Mouse (Mus musculus) embryonic facial prominence, embryonic 10.5 days (tissue): ENCODE measurements around the gene Dnajc1. TPM values are rescaled to one million over a fixed set of nuclear protein-coding genes. Genes with fewer than 3 reads are reported as not detected.

Source experiments
- DNase-seq: peaks from one replicate; pipeline ENCODE4 v3.0.0-alpha.2; 2017; ENCODE audit warnings: low spot score
- H3K27ac ChIP-seq: fragments of 300-500 bp; sonication (generic); replicated peaks from 2 replicates; pipeline ENCODE4 v1.5.1; 2016; ENCODE audit warnings: mild to moderate bottlenecking
- H3K27me3 ChIP-seq: fragments of 300-500 bp; sonication (generic); replicated peaks from 2 replicates; pipeline ENCODE4 v1.6.1; 2016; ENCODE audit warnings: low read depth, mild to moderate bottlenecking; ENCODE audit not compliant: poor library complexity, severe bottlenecking
- H3K36me3 ChIP-seq: fragments of 300-500 bp; sonication (generic); replicated peaks from 2 replicates; pipeline ENCODE4 v1.6.1; 2016; ENCODE audit warnings: mild to moderate bottlenecking, moderate library complexity
- H3K4me1 ChIP-seq: fragments of 300-500 bp; sonication (generic); 2 replicates; pipeline ENCODE4 v1.6.1; 2016
- H3K4me3 ChIP-seq: fragments of 300-500 bp; sonication (generic); 2 replicates; pipeline ENCODE4 v1.5.1; 2016; ENCODE audit warnings: mild to moderate bottlenecking, moderate library complexity
- H3K9me3 ChIP-seq: fragments of 300-500 bp; sonication (generic); 2 replicates; pipeline ENCODE4 v1.6.1; 2016; ENCODE audit warnings: mild to moderate bottlenecking
- WGBS: fragments of 180-500 bp; shearing (Covaris S2); methylation state at CpG from one replicate; pipeline ENCODE4 v1.1.7; 2016; 5-methylcytosine and 5-hydroxymethylcytosine counted together
- polyA plus RNA-seq: library from polyadenylated mRNA; unstranded; fragments of >200 nt; fragmentation: Nextera tagmentation; extraction: Ambion mirVana; gene quantifications from 2 replicates; pipeline ENCODE4 v1.2.1, GENCODE M21; 2016

Dnajc1 gene
- polyA plus RNA-seq, 1 experiment from 2014 or later, result 30.6 TPM

- H3K4me3 ChIP-seq, result no peak overlapping the region
- no peaks in the 10 kb centered on the region for H3K27me3 ChIP-seq
- H3K27ac ChIP-seq, result no peak overlapping the region
- DNase-seq, result no peak
- WGBS, result 52% methylated on average over 1 of the region's 1 CpGs
- H3K9me3 ChIP-seq, result no peaks in the 10 kb centered on the region
- H3K4me1 ChIP-seq, result no peaks in the 10 kb centered on the region
- H3K36me3 ChIP-seq, result peaks cover 12% of the 10 kb centered on the region; the same call in 1 of the 2 replicates
Measured at GRCm38 (mm10) chr2:18262298-18262697, 130.3 kb downstream of the Dnajc1 start.

DNA sequence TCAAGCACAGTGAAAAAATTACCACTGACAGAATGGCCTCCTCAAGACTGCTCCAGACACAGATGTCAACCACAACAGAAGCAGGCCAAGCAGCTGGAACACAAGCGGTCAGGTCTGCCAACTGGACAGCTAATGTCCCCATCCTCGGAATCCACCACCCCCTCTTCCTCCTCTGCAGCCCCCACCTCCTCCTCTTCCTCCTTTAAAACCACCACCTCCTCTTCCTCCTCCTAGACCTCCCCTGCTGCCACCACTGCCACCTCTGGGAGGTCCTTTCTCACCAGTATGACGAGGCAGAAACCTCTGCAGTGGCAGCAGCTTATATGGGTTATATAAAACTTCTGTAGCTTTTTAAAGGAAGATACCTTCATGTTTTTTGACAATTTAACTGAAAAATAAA, 143.4 kb downstream of the Dnajc1 start:
- no peak for DNase-seq
- Histone ChIP-seq H3K36me3 (peaks cover 39% of the 10 kb centered on the region), H3K27me3 (no peaks in the 10 kb centered on the region), H3K4me3 (no peak overlapping the region), H3K27ac (no peak overlapping the region), H3K4me1 (no peaks in the 10 kb centered on the region), H3K9me3 (peaks cover 8% of the 10 kb centered on the region; the same call in 1 of the 2 replicates)
- 89% methylated on average over 3 of the region's 3 CpGs for WGBS

- no peaks in the 10 kb centered on the region for H3K9me3 ChIP-seq
- no peak overlapping the region for H3K4me3 ChIP-seq
- H3K27me3 ChIP-seq, result no peaks in the 10 kb centered on the region
- peaks cover 29% of the 10 kb centered on the region for H3K4me1 ChIP-seq
- H3K36me3 ChIP-seq, result 0 out of 2 replicates have a peak, but pooled peaks cover 6% of the 10 kb centered on the region
- H3K27ac ChIP-seq, result no peak overlapping the region
- 93% methylated on average over 5 of the region's 5 CpGs for WGBS
- DNase-seq, result no peak
Measured at GRCm38 (mm10) chr2:18235524-18235923, 157.1 kb downstream of the Dnajc1 start.

DNA sequence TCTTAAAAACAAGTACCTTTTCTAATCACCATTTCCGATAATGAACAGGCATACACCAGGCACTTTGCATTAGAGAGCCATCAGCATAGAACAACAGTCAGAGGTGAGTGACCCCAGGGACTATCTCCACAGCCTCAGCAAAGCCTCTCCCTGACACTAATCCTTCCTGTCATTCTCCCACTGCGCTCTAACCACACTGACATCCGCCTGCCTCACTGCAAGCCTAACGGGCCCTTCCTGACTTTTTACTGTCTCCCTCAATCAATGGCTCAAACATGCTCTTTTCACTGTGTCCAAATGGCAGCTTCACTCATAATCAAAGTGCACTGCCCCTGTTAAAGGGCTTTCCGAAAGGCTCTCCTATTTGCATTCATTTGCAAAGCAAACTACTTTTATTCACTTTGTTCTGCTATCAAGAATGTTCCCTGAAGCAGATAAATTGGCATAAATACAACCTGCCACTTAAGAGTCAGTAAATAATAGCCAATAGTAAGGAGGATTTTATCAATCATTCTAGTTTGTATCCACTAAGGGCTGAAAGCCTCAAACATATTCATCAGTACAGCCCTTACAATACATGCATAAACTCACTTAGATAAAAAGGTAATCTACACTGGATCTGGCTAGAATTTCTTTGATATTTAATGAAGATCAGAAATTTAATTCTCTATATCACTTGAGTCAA, 159.6 kb downstream of the Dnajc1 start:
- Histone ChIP-seq H3K27ac (no peak overlapping the region), H3K9me3 (no peaks in the 10 kb centered on the region), H3K27me3 (no peaks in the 10 kb centered on the region), H3K4me1 (peaks cover 53% of the 10 kb centered on the region), H3K4me3 (no peak overlapping the region), H3K36me3 (0 out of 2 replicates have a peak, but pooled peaks cover 3% of the 10 kb centered on the region)
- no peak for DNase-seq
- 3% methylated on average over 5 of the region's 5 CpGs for WGBS

DNA sequence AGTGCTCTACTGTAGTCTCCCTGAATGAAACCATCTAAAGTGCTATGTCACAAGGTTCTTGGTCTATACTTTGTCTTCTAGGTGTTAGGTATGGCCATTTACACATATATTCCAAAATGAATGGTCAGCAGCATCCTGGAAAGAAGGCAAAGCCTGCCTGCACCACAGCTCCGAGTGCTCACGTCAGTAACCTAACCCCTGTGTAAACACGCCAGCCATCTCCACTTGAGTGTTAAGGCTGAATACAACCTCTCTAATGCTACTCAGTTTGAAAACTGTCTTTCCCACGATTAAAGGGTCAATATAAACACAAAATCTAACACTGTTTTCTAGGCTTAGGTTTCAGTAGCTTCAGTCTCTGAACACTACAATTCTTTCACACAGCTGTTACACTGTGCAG, 161.5 kb downstream of the Dnajc1 start:
- Histone ChIP-seq H3K36me3 (0 out of 2 replicates have a peak, but pooled peaks cover 3% of the 10 kb centered on the region), H3K9me3 (no peaks in the 10 kb centered on the region), H3K4me3 (no peak overlapping the region), H3K4me1 (peaks cover 54% of the 10 kb centered on the region), H3K27ac (no peak overlapping the region), H3K27me3 (no peaks in the 10 kb centered on the region)
- WGBS, result 27% methylated on average over 4 of the region's 4 CpGs
- DNase-seq, result no peak

- H3K27ac ChIP-seq, result peak overlapping the region; percentile 44; the same call in 1 of the 2 replicates
- H3K4me1 ChIP-seq, result peaks cover 53% of the 10 kb centered on the region
- 3% methylated on average over 2 of the region's 2 CpGs for WGBS
- H3K9me3 ChIP-seq, result no peaks in the 10 kb centered on the region
- H3K4me3 ChIP-seq, result no peak overlapping the region
- H3K36me3 ChIP-seq, result no peaks in the 10 kb centered on the region
- no peaks in the 10 kb centered on the region for H3K27me3 ChIP-seq
- DNase-seq, result peak; percentile 75
Measured at GRCm38 (mm10) chr2:18229279-18229678, 163.4 kb downstream of the Dnajc1 start.

- DNase-seq, result no peak
- H3K27ac ChIP-seq, result no peak overlapping the region
- WGBS, result 27% methylated on average over 8 of the region's 8 CpGs
- H3K4me1 ChIP-seq, result peaks cover 47% of the 10 kb centered on the region
- no peaks in the 10 kb centered on the region for H3K36me3 ChIP-seq
- H3K9me3 ChIP-seq, result no peaks in the 10 kb centered on the region
- H3K4me3 ChIP-seq, result no peak overlapping the region
- no peaks in the 10 kb centered on the region for H3K27me3 ChIP-seq
Measured at GRCm38 (mm10) chr2:18228486-18229062, 164.1 kb downstream of the Dnajc1 start.

DNA sequence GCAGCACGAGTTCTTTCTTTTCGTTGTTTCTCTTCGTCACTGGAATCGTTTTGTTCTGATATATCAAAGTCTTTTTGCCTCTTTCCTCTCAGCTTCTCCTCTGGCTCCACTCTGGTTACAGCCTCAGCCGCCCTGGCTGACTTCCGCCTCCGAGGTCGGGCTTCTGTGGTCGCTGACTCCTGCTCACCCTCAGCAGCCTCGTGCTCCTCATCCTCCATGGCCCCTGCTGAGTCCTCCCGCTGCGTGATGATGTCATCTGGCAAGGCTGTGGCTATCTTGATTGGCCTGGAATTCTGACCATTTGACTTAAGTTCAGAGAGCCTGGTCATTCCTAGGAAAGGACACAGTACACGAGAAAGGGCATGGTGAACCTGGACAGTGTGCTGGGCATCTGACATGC, 173.1 kb downstream of the Dnajc1 start:
- 84% methylated on average over 13 of the region's 13 CpGs for WGBS
- H3K27ac ChIP-seq, result no peak overlapping the region
- H3K4me3 ChIP-seq, result no peak overlapping the region
- H3K36me3 ChIP-seq, result peaks cover 62% of the 10 kb centered on the region
- DNase-seq, result no peak
- H3K4me1 ChIP-seq, result 0 out of 2 replicates have a peak, but pooled peaks cover 4% of the 10 kb centered on the region
- no peaks in the 10 kb centered on the region for H3K9me3 ChIP-seq
- H3K27me3 ChIP-seq, result no peaks in the 10 kb centered on the region

DNA sequence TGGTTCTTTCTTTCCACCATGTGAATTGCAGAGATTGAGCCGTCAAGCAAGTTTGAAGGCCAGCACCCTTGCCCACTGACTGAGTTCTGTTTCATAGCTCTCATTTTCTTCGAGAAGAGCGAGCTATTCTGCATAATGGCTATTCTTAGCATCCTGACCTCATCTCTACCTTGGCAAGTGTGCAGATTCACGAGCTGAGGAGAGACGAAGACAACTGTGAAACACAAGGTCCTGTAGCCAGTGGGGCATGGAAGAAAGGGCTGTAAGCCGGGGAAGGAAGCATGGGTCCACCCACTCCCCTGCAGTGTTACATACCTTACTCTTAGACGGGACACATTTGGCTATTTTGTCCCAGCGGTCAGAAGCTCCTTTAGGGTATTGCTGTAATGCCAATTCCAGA, 173.5 kb downstream of the Dnajc1 start:
- H3K9me3 ChIP-seq, result no peaks in the 10 kb centered on the region
- peaks cover 66% of the 10 kb centered on the region for H3K36me3 ChIP-seq
- H3K4me1 ChIP-seq, result 0 out of 2 replicates have a peak, but pooled peaks cover 4% of the 10 kb centered on the region
- 84% methylated on average over 8 of the region's 8 CpGs for WGBS
- H3K27me3 ChIP-seq, result no peaks in the 10 kb centered on the region
- DNase-seq, result no peak
- no peak overlapping the region for H3K4me3 ChIP-seq
- no peak overlapping the region for H3K27ac ChIP-seq

- Histone ChIP-seq H3K27ac (peak overlapping the region; percentile 31; the same call in 1 of the 2 replicates), H3K9me3 (no peaks in the 10 kb centered on the region), H3K27me3 (no peaks in the 10 kb centered on the region), H3K4me3 (no peak overlapping the region), H3K36me3 (peaks cover 73% of the 10 kb centered on the region), H3K4me1 (0 out of 2 replicates have a peak, but pooled peaks cover 4% of the 10 kb centered on the region)
- WGBS, result 78% methylated on average over 5 of the region's 5 CpGs
- no peak for DNase-seq
Measured at GRCm38 (mm10) chr2:18218500-18218899, 174.1 kb downstream of the Dnajc1 start.

DNA sequence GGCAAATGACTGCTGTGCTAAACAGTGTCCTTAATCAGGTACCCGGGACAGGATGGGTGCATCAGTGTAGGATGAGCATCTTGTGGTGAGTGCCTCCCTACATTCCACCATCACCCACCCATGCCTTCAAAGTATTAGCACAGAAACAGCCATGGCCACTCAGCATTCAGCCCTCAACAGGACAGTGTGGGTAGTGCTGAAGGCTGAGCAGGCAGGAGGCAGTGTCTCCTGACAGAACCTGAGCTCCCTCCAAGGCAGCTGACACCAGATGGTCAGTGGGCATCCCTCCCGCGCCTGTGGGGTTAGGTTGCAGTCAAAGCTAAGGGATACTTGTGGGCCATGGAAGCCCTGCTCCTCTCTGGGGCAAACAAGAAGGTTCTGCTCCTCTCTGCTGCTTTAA, 174.8 kb downstream of the Dnajc1 start:
- Histone ChIP-seq H3K27me3 (no peaks in the 10 kb centered on the region), H3K36me3 (peaks cover 79% of the 10 kb centered on the region), H3K27ac (no peak overlapping the region), H3K4me3 (no peak overlapping the region), H3K4me1 (0 out of 2 replicates have a peak, but pooled peaks cover 4% of the 10 kb centered on the region), H3K9me3 (no peaks in the 10 kb centered on the region)
- DNase-seq, result no peak
- 71% methylated on average over 3 of the region's 3 CpGs for WGBS

DNA sequence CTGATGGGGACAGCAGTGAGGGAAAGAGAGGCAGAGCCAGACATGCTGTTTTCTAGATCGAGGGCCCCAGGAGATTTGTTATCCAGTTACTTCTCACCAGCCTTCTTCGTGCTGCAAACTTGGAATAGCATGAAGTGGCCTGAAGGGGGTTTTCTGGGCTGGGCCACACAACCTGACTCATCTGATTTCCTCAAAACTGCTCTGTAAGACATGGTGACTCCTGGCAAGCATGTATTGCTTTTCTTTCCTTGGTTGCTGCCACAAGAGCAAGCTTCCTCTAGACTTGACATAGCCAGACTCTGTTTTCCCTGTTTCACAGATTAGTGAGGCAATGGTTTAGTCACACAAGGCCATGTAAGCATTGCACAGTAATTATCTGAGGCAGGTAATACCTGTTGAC, 178.6 kb downstream of the Dnajc1 start:
- WGBS, result 82% methylated on average over 2 of the region's 2 CpGs
- H3K4me1 ChIP-seq, result 0 out of 2 replicates have a peak, but pooled peaks cover 4% of the 10 kb centered on the region
- no peaks in the 10 kb centered on the region for H3K27me3 ChIP-seq
- no peak overlapping the region for H3K27ac ChIP-seq
- DNase-seq, result no peak
- no peaks in the 10 kb centered on the region for H3K9me3 ChIP-seq
- H3K4me3 ChIP-seq, result no peak overlapping the region
- H3K36me3 ChIP-seq, result peaks cover 97% of the 10 kb centered on the region

DNA sequence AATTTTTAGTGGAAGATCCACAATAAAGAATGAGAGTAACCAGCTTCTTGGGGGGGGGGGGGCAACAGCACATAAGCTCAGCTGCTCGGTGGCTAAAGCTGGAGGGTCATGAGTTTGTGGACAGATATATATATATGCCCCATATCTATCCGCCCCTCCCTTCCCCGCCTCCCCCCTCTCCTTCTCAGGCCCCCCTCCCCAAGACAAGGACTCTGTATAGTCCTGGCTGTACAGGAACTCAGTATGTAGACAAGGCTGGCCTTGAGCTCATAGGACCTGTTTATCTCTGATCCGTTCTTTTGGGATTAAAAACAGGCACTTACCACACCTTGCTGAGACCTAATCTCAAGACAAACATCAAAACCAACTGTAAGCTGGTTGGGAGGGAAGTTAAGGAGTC, 182.7 kb downstream of the Dnajc1 start:
- 93% methylated on average over 4 of the region's 4 CpGs for WGBS
- Histone ChIP-seq H3K9me3 (no peaks in the 10 kb centered on the region), H3K4me3 (no peak overlapping the region), H3K4me1 (no peaks in the 10 kb centered on the region), H3K27ac (no peak overlapping the region), H3K36me3 (peaks cover 97% of the 10 kb centered on the region), H3K27me3 (no peaks in the 10 kb centered on the region)
- no peak for DNase-seq
